Mouse (Mus musculus) spleen, adult 2 months (tissue): ENCODE data around the gene Eefsec.

Experiments used
- CTCF ChIP-seq: fragments of 200-500 bp; IDR thresholded peaks from 2 replicates; pipeline ENCODE4 v1.5.1; 2011; ENCODE audit warnings: mild to moderate bottlenecking, inconsistent platforms; ENCODE audit not compliant: insufficient read depth, insufficient read length, insufficient replicate concordance; ENCODE audit errors: extremely low read depth
- POLR2A ChIP-seq: fragments of 200-500 bp; IDR thresholded peaks from 2 replicates; pipeline ENCODE4 v1.6.1; 2011; ENCODE audit warnings: low read depth, low read length, inconsistent platforms

- no peak for TF ChIP-seq CTCF
- no peak for TF ChIP-seq POLR2A
Measured at GRCm38 (mm10) chr6:88231821-88232220, 214.5 kb downstream of the Eefsec start.
